Mouse (Mus musculus): ENCODE data around the gene Orm1.

Orm1 gene

GRCm38 (mm10) chr4:63344295-63344694 lies at the start of gene Orm1:
Gene Orm1, plus strand, starts transcription at chr4:63344560.
- DNase-seq (ENCODE audit: low spot score), result no peak

- DNase-seq (ENCODE audit: low spot score), result no peak
Observed at GRCm38 (mm10) chr4:63295641-63296040, 48.7 kb upstream of the Orm1 start.

- DNase-seq (ENCODE audit: low spot score), result no peak
Observed at GRCm38 (mm10) chr4:63296263-63296662, 48.1 kb upstream of the Orm1 start.

- DNase-seq (ENCODE audit: low spot score), result no peak
Observed at GRCm38 (mm10) chr4:63296876-63297275, 47.5 kb upstream of the Orm1 start.

GRCm38 (mm10) chr4:63298191-63298590 lies 46.2 kb upstream of the Orm1 start:
- DNase-seq (ENCODE audit: low spot score), result no peak

- DNase-seq (ENCODE audit: low spot score), result no peak
Observed at GRCm38 (mm10) chr4:63302641-63303040, 41.7 kb upstream of the Orm1 start.

- peak; percentile 58 for DNase-seq (ENCODE audit: low spot score)
Observed at GRCm38 (mm10) chr4:63307175-63308062, 36.9 kb upstream of the Orm1 start.

- DNase-seq (ENCODE audit: low spot score), result no peak
Observed at GRCm38 (mm10) chr4:63308316-63308715, 36.0 kb upstream of the Orm1 start.

GRCm38 (mm10) chr4:63310247-63310855 lies 34.0 kb upstream of the Orm1 start:
- no peak for DNase-seq (ENCODE audit: low spot score)

GRCm38 (mm10) chr4:63311426-63311825 lies 32.9 kb upstream of the Orm1 start:
- no peak for DNase-seq (ENCODE audit: low spot score)

- no peak for DNase-seq (ENCODE audit: low spot score)
Observed at GRCm38 (mm10) chr4:63314063-63314462, 30.3 kb upstream of the Orm1 start.

GRCm38 (mm10) chr4:63316076-63316746 lies 28.1 kb upstream of the Orm1 start:
- DNase-seq (ENCODE audit: low spot score), result no peak

GRCm38 (mm10) chr4:63319566-63319965 lies 24.8 kb upstream of the Orm1 start:
- DNase-seq (ENCODE audit: low spot score), result peak; percentile 12

GRCm38 (mm10) chr4:63323275-63323815 lies 21.0 kb upstream of the Orm1 start:
- no peak for DNase-seq (ENCODE audit: low spot score)

GRCm38 (mm10) chr4:63333403-63333802 lies 11.0 kb upstream of the Orm1 start:
- DNase-seq (ENCODE audit: low spot score), result no peak

- no peak for DNase-seq (ENCODE audit: low spot score)
Observed at GRCm38 (mm10) chr4:63338414-63339076, 5.8 kb upstream of the Orm1 start.

- DNase-seq (ENCODE audit: low spot score), result no peak
Observed at GRCm38 (mm10) chr4:63342491-63342890, 1.9 kb upstream of the Orm1 start.

- DNase-seq (ENCODE audit: low spot score), result no peak
Observed at GRCm38 (mm10) chr4:63343608-63344007, 752 bp upstream of the Orm1 start.

GRCm38 (mm10) chr4:63345261-63345660 lies 901 bp downstream of the Orm1 start:
- no peak for DNase-seq (ENCODE audit: low spot score)

GRCm38 (mm10) chr4:63346659-63347058 lies 2.3 kb downstream of the Orm1 start:
- no peak for DNase-seq (ENCODE audit: low spot score)

- no peak for DNase-seq (ENCODE audit: low spot score)
Observed at GRCm38 (mm10) chr4:63348524-63348923, 4.2 kb downstream of the Orm1 start.

Measured in c-Kit-positive CD71-positive TER-119-positive erythroid progenitor cells, embryonic 14.5 days (primary cell).